9 mouse cellular contexts compared by ENCODE assay signal in genomic region chr8:126547841-126548240, GRCm38 (mm10). TPM values are rescaled to one million over a fixed set of nuclear protein-coding genes. Genes with fewer than 3 reads are reported as not detected.
DNase-seq lines count a peak whose midpoint lies in the region; ATAC-seq and TF ChIP-seq lines count a peak whose summit lies in the region.
"Had no signal": no experiment of that assay in that cellular context is flagged by ENCODE, and none has a peak within 500 bp of the region (broad histone marks: within the 10 kb centered on the region; RNA-seq: fewer than 3 reads in every experiment).

No protein-coding gene starts in this region.

- peaks cover 4% of the 10 kb centered on the region; the same call in 1 of the 2 replicates for H3K4me1 ChIP-seq in stomach, postnatal 0 days (replicated peaks; ENCODE audit: control insufficient read depth, insufficient read depth)
- H3K4me1 ChIP-seq in hindbrain, embryonic 12.5 days, result no peaks in the 10 kb centered on the region

- peak overlapping the region; percentile 69 for H3K27ac ChIP-seq in stomach, postnatal 0 days (replicated peaks)
- no peak overlapping the region for H3K27ac ChIP-seq in hindbrain, embryonic 12.5 days

- H3K9me3 ChIP-seq in stomach, postnatal 0 days (ENCODE audit: control insufficient read depth, low read length), result no peaks in the 10 kb centered on the region
- H3K9me3 ChIP-seq in hindbrain, embryonic 12.5 days (replicated peaks), result no peaks in the 10 kb centered on the region
- H3K9me3 ChIP-seq: megakaryocyte, embryonic 14.5 days had no signal

- H3K4me2 ChIP-seq in stomach, postnatal 0 days (replicated peaks; ENCODE audit: low read depth), result no peak overlapping the region
- no peak overlapping the region for H3K4me2 ChIP-seq in hindbrain, embryonic 12.5 days (replicated peaks)

- peak; percentile 47 for DNase-seq in right cerebral cortex, postnatal 25 days
- DNase-seq in right cerebral cortex, postnatal 14 days, result no peak
- DNase-seq in gastrocnemius, postnatal 36 days, result peak; percentile 53 to 55
- DNase-seq in kidney, postnatal 14 days, result peak; percentile 35
- DNase-seq in stomach, postnatal 0 days (ENCODE audit: low spot score), result no peak
- DNase-seq in ovary, postnatal 14 days (ENCODE audit: low spot score), result no peak
- DNase-seq in embryo, embryonic 10 days (ENCODE audit: low spot score), result no peak

- no peaks in the 10 kb centered on the region for H3K27me3 ChIP-seq in stomach, postnatal 0 days (ENCODE audit: control insufficient read depth, insufficient read depth, low read length)
- H3K27me3 ChIP-seq in hindbrain, embryonic 12.5 days, result no peaks in the 10 kb centered on the region

- no peaks in the 10 kb centered on the region for H3K36me3 ChIP-seq in stomach, postnatal 0 days (ENCODE audit: control insufficient read depth, insufficient read depth, low read length)
- no peaks in the 10 kb centered on the region for H3K36me3 ChIP-seq in hindbrain, embryonic 12.5 days

- TF ChIP-seq CTCF in stomach, postnatal 0 days (IDR thresholded peaks at IDR 0.05; ENCODE audit: low read depth), result peak; percentile 61

- H3K4me3 ChIP-seq in stomach, postnatal 0 days (ENCODE audit: low read depth, low read length), result no peak overlapping the region
- H3K4me3 ChIP-seq in hindbrain, embryonic 12.5 days, result no peak overlapping the region
- H3K4me3 ChIP-seq: megakaryocyte, embryonic 14.5 days had no signal

- 34% methylated on average over 3 of the region's 3 CpGs for WGBS in stomach, postnatal 0 days
- 63% methylated on average over 3 of the region's 3 CpGs for WGBS in hindbrain, embryonic 12.5 days

- H3K9ac ChIP-seq in stomach, postnatal 0 days (ENCODE audit: low read length), result no peak overlapping the region
- H3K9ac ChIP-seq in hindbrain, embryonic 12.5 days, result no peak overlapping the region

- TF ChIP-seq EP300 in stomach, postnatal 0 days (optimal IDR thresholded peaks at IDR 0.05), result no peak

- ATAC-seq in stomach, postnatal 0 days (ENCODE audit: low FRiP score, low TSS enrichment), result no peak; the same call in 1 of the 2 replicates
- no peak for ATAC-seq in hindbrain, embryonic 12.5 days (ENCODE audit: low FRiP score)

- intact Hi-C loops in gastrocnemius, postnatal 36 days (cut with DNase I), result no loop called here

RNA-seq across cellular contexts. Expression of gene Irf2bp2, which starts 45.9 kb away (rescaled TPM):
- 10 to 100 TPM; 26.5 to 30.1 TPM for total RNA-seq in gastrocnemius, postnatal 36 days (2021)
- polyA plus RNA-seq in stomach, postnatal 0 days (2015; fragmentation: Nextera tagmentation; extraction: Ambion mirVana), result 10.1 and 10.2 TPM in 2 replicates
- polyA plus RNA-seq in hindbrain, embryonic 12.5 days (2016; fragmentation: Nextera tagmentation; extraction: Ambion mirVana), result 8.8 and 9.6 TPM in 2 replicates

Comparison
In these comparisons a context has a peak if more than half of its experiments do, and no peak if none do; other contexts are left out.
1. DNase-seq: peak in right cerebral cortex, postnatal 25 days (single experiment), gastrocnemius, postnatal 36 days (2 of 2) and kidney, postnatal 14 days (single experiment); none in right cerebral cortex, postnatal 14 days (single experiment), stomach, postnatal 0 days (single experiment), ovary, postnatal 14 days (single experiment) and embryo, embryonic 10 days (single experiment).